Mouse (Mus musculus) liver, postnatal 0 days (tissue): ENCODE measurements around the gene E330021D16Rik.

Source experiments
- CTCF ChIP-seq: sonication (generic); IDR thresholded peaks from 2 replicates; pipeline ENCODE4 v1.5.1; 2016; ENCODE audit warnings: antibody characterized with exemption, low read depth
- EP300 ChIP-seq: IDR thresholded peaks from 2 replicates; pipeline ENCODE4 v1.6.1; 2016; ENCODE audit warnings: antibody characterized with exemption, low read depth, mild to moderate bottlenecking

DNA sequence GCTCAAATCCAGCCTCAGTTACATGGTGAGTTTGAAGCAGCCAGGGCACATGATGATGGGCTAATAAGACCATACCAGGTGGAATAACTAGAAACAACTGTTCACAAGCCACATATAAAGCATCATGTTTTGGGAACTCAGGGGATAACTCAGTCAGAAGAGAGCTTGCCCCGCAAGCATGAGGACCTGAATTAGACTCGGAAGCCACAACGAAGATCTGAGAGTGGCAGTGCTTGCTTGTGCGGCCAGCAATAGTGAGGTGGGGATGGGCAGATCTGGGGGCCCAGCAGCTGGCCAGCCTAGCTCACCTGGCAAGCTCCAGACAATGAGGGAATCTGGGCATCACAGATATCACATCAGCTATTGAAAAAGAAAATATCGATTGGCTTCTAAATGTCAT is 7.8 kb upstream of the E330021D16Rik start:
- TF ChIP-seq CTCF: no peak
- TF ChIP-seq EP300: no peak
